12 mouse cellular contexts compared by ENCODE assay signal in the genomic region with DNA sequence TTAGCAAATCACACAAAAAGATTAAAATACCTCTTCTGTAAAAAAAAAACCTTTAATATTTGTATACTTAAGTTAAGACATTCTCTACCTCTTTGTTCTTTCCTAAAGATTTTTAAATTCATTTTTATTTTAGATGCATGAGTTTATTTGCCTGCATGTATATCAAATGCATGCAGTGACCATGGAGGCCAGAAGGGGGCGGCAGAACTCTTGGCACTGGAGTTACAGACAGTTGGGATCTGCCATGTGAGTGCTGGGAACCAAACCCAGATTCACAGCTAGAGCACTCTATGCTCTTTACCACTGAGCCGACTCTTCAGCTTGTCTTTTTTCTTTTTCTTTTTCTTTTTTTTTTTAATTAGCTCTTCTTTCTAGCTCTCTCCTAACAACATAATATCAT. TPM values are rescaled to one million over a fixed set of nuclear protein-coding genes. Genes with fewer than 3 reads are reported as not detected.
DNase-seq lines count a peak whose midpoint lies in the region; ATAC-seq and TF ChIP-seq lines count a peak whose summit lies in the region.
"Had no signal": no experiment of that assay in that cellular context is flagged by ENCODE, and none has a peak within 500 bp of the region (broad histone marks: within the 10 kb centered on the region; RNA-seq: fewer than 3 reads in every experiment).

No protein-coding gene starts in this region.

- no peaks in the 10 kb centered on the region for H3K79me2 ChIP-seq in liver, adult 2 months (ENCODE audit: control insufficient read depth, insufficient read depth, low read length)

- WGBS in liver, adult 2 months, result 51% methylated on average over 2 of the region's 2 CpGs
- 47% methylated on average over 2 of the region's 2 CpGs for WGBS in liver, embryonic 12.5 days (ENCODE audit: insufficient replicate concordance)

- peak; percentile 26; the same call in 1 of the 2 replicates for TF ChIP-seq CTCF in liver, adult 2 months (IDR thresholded peaks at IDR 0.05; ENCODE audit: low read depth, low read length)

- H3K4me2 ChIP-seq in liver, embryonic 12.5 days, result no peak overlapping the region
- H3K4me2 ChIP-seq: embryonic facial prominence, embryonic 13.5 days; heart, embryonic 13.5 days; lung, embryonic 15.5 days had no signal

- DNase-seq in cerebellum, postnatal 14 days, result peak; percentile 47 to 74
- no peak for DNase-seq in cerebellum, adult 8-10 months
- no peak for DNase-seq in liver, adult 2 months (ENCODE audit: extremely low read depth, low read depth, low spot score)
- DNase-seq in ES-CJ7 (ENCODE audit: low read depth, low spot score), result peak; percentile 68
- peak; percentile 22 for DNase-seq in naive thymus-derived CD4-positive, alpha-beta T cell, adult 2 months (ENCODE audit: low read depth)
- DNase-seq in layer of hippocampus, adult 8-10 months (ENCODE audit: low spot score in 2 of 2), result no peak
- no peak for DNase-seq in spleen, postnatal 36 days (ENCODE audit: low spot score in 2 of 2)

- H3K27ac ChIP-seq in liver, adult 2 months (replicated peaks; ENCODE audit: insufficient read depth, low read depth, low read length), result no peak overlapping the region
- H3K27ac ChIP-seq in liver, embryonic 12.5 days, result no peak overlapping the region
- H3K27ac ChIP-seq: embryonic facial prominence, embryonic 13.5 days; heart, embryonic 13.5 days; lung, embryonic 15.5 days had no signal

- no peaks in the 10 kb centered on the region for H3K36me3 ChIP-seq in liver, adult 2 months (ENCODE audit: control insufficient read depth, insufficient read depth, low read length)
- H3K36me3 ChIP-seq in liver, embryonic 12.5 days, result no peaks in the 10 kb centered on the region
- H3K36me3 ChIP-seq: embryonic facial prominence, embryonic 13.5 days; G1E; heart, embryonic 13.5 days; lung, embryonic 15.5 days had no signal

- ATAC-seq in liver, embryonic 12.5 days, result no peak

- no peaks in the 10 kb centered on the region for H3K4me1 ChIP-seq in liver, adult 2 months (ENCODE audit: control insufficient read depth, insufficient read depth, low read length)
- H3K4me1 ChIP-seq in liver, embryonic 12.5 days, result peaks cover 8% of the 10 kb centered on the region
- H3K4me1 ChIP-seq: embryonic facial prominence, embryonic 13.5 days had no signal

- H3K4me3 ChIP-seq in liver, adult 2 months (ENCODE audit: insufficient read depth, low read depth, low read length), result no peak overlapping the region
- H3K4me3 ChIP-seq in liver, embryonic 12.5 days, result no peak overlapping the region
- H3K4me3 ChIP-seq: embryonic facial prominence, embryonic 13.5 days; heart, embryonic 13.5 days; lung, embryonic 15.5 days had no signal

- H3K27me3 ChIP-seq in liver, adult 2 months (ENCODE audit: control insufficient read depth, insufficient read depth, low read length), result no peaks in the 10 kb centered on the region
- no peaks in the 10 kb centered on the region for H3K27me3 ChIP-seq in liver, embryonic 12.5 days (replicated peaks)
- H3K27me3 ChIP-seq: embryonic facial prominence, embryonic 13.5 days; heart, embryonic 13.5 days; lung, embryonic 15.5 days had no signal

- no peak for TF ChIP-seq POLR2A in liver, adult 2 months (IDR thresholded peaks at IDR 0.05; ENCODE audit: extremely low read depth, insufficient read depth, low read length)

- H3K9me3 ChIP-seq in liver, embryonic 12.5 days (replicated peaks), result 0 out of 2 replicates have a peak, but pooled peaks cover 4% of the 10 kb centered on the region
- H3K9me3 ChIP-seq: embryonic facial prominence, embryonic 13.5 days; G1E; heart, embryonic 13.5 days; lung, embryonic 15.5 days had no signal

- H3K9ac ChIP-seq in liver, adult 2 months (ENCODE audit: low read depth, low read length), result no peak overlapping the region
- H3K9ac ChIP-seq in liver, embryonic 12.5 days, result no peak overlapping the region
- H3K9ac ChIP-seq: embryonic facial prominence, embryonic 13.5 days; heart, embryonic 13.5 days; lung, embryonic 15.5 days had no signal

RNA-seq across cellular contexts. Expression of a gene that starts 4.7 kb away (rescaled TPM):
- total RNA-seq in liver, adult 2 months (2014; rRNA removed), result 8.2 and 11.9 TPM in 2 replicates
- polyA plus RNA-seq in liver, adult 2 months (2012; rRNA removed), result 4.2 TPM in 2 replicates
- polyA plus RNA-seq in liver, embryonic 12.5 days (2016; fragmentation: Nextera tagmentation; extraction: Ambion mirVana), result 23.5 and 25.4 TPM in 2 replicates
- total RNA-seq in layer of hippocampus, adult 8-10 months (2022), result 10 to 100 TPM; 16.7 to 21.3 (median 19.1) TPM

RNA-seq across cellular contexts. Expression of a gene that starts 35.6 kb away (rescaled TPM):
- not detected in 2 replicates for total RNA-seq in liver, adult 2 months (2014; rRNA removed)
- polyA plus RNA-seq in liver, adult 2 months (2012; rRNA removed), result not detected in 2 replicates
- 0.05 TPM in 1 of 2 replicates, not detected in the other for polyA plus RNA-seq in liver, embryonic 12.5 days (2016; fragmentation: Nextera tagmentation; extraction: Ambion mirVana)
- 100 to 1,000 TPM; 159 to 183 (median 172) TPM for total RNA-seq in layer of hippocampus, adult 8-10 months (2022)
- polyA plus RNA-seq: G1E; heart, embryonic 13.5 days had no signal

Comparison
In these comparisons a context has a peak if more than half of its experiments do, and no peak if none do; other contexts are left out.
1. DNase-seq: peak in cerebellum, postnatal 14 days (2 of 2), ES-CJ7 (single experiment) and naive thymus-derived CD4-positive, alpha-beta T cell, adult 2 months (single experiment); none in cerebellum, adult 8-10 months (single experiment), liver, adult 2 months (single experiment), layer of hippocampus, adult 8-10 months (0 of 2) and spleen, postnatal 36 days (0 of 2).
2. RNA of a gene that starts 35.6 kb away (total RNA-seq): 159 to 183 TPM in layer of hippocampus, adult 8-10 months; not detected in liver, adult 2 months; every median in the first group is over 100 times any median in the second.